Mouse (Mus musculus) neutrophil, adult 5-6 weeks (primary cell): ENCODE measurements around the gene Mrps5. TPM values are rescaled to one million over a fixed set of nuclear protein-coding genes. Genes with fewer than 3 reads are reported as not detected.

ENCODE experiments used
- ATAC-seq: fragments of 151-379, 151-347 bp; 2 replicates; pipeline ENCODE4 v1.8.0; 2017; ENCODE audit warnings: mild to moderate bottlenecking, moderate TSS enrichment; ENCODE audit not compliant: insufficient number of reproducible peaks, poor library complexity, low FRiP score, severe bottlenecking; ENCODE audit errors: extremely low read depth
- total RNA-seq: library from RNA; stranded (forward); fragments of 200-1000 nt; gene quantifications from 2 replicates; pipeline ENCODE4 v1.2.3, GENCODE M21; 2017

Gene Mrps5
- total RNA-seq, 1 experiment from 2014 or later: 29.9 TPM

DNA sequence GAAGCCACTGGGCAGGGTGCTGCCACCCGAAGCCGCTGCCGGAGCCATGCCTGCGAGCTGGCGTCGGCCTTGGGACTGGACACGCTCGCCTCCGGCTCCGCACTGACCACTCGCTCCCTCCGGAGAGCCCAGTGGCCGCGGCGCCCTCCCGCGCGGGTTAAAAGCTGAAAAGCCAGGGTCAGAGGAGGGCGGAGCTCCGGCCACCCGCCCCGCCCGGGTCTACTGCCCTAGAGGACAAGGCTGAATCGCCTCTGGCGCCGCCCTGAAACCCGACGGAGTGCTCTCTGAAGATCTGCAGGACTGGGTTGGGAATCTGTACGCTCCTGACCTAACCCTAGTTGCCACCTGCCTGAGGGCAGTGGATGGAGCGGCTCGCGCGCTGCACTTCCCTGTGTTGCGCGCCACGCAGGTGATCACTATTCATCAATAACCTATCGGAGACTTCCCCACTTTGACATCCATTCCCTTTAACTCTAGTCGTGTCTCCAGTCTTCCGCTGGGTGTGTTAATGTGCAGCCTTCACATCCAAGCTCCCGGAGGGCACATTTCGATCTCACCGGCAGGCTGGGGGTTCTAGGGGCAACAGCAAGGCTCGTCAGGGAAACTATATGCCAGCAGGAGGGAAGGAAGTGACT is 69.2 kb downstream of the Mrps5 start, which contains the start of gene Mal:
Gene Mal, minus strand, starts transcription at position 610 of the 635 bp plus-strand sequence.
- no peak for ATAC-seq

Other genes starting within 250 kb of the Mrps5 start
- gene Astl, start 248.6 kb upstream of the Mrps5 start, total RNA-seq: 1.2 and 1.5 TPM in 2 replicates
- gene Adra2b, start 224.0 kb upstream of the Mrps5 start, total RNA-seq: not detected in 2 replicates
- gene Gpat2, start 162.0 kb upstream of the Mrps5 start, total RNA-seq: not detected in 2 replicates
- gene Fahd2a, start 142.7 kb upstream of the Mrps5 start, total RNA-seq: 8.5 and 11.8 TPM in 2 replicates
- 0.25 TPM in 1 of 2 replicates, not detected in the other for gene Kcnip3, start 65.1 kb upstream of the Mrps5 start, total RNA-seq
- not detected in 2 replicates for gene Prom2, start 45.8 kb upstream of the Mrps5 start, total RNA-seq
- 4.4 and 5.2 TPM in 2 replicates for gene Zfp661, start 128 bp upstream of the Mrps5 start, total RNA-seq
- 4.9 and 7.6 TPM in 2 replicates for gene Mal, start 69.5 kb downstream of the Mrps5 start, total RNA-seq
- 0.61 TPM in 1 of 2 replicates, not detected in the other for gene Mall, start 142.7 kb downstream of the Mrps5 start, total RNA-seq
- 0.58 TPM in 1 of 2 replicates, not detected in the other for gene Nphp1, start 201.7 kb downstream of the Mrps5 start, total RNA-seq
- 1.5 and 5.6 TPM in 2 replicates for gene Mtln, start 205.3 kb downstream of the Mrps5 start, total RNA-seq
- gene Bub1, start 244.6 kb downstream of the Mrps5 start, total RNA-seq: 0.25 TPM in 1 of 2 replicates, not detected in the other